Mouse (Mus musculus) c-Kit-negative CD71-positive TER-119-positive erythroid progenitor cells, embryonic 14.5 days (primary cell): ENCODE measurements around the gene Rin1.

Experiments used
- DNase-seq: peaks from one replicate; pipeline ENCODE4 v3.0.0-alpha.2; 2013; ENCODE audit warnings: low read depth, low spot score

Gene Rin1

DNA sequence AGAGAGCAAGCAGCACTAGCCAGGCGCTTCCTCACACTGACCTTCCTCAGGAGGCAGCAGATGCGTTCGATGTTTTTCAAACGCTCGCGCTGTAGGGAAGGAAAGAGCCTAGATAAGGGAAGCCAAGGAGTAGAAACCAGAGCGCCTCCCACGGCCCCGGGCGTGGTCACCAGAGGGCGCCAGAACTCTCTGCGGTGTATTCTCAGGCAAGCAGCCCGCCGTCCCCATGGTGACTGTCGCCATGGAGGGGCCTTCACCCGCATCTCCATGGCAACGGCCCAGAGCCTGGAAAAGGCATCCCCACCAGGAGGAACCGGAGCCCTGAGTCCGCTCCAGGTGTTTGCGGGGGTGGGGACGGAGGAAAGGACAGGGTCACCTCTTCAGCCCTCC, 44.0 kb downstream of the Rin1 start:
- DNase-seq: no peak

- no peak for DNase-seq
These were observed 44.6 kb downstream of the Rin1 start for GRCm38 (mm10) chr19:5094746-5095417.

DNA sequence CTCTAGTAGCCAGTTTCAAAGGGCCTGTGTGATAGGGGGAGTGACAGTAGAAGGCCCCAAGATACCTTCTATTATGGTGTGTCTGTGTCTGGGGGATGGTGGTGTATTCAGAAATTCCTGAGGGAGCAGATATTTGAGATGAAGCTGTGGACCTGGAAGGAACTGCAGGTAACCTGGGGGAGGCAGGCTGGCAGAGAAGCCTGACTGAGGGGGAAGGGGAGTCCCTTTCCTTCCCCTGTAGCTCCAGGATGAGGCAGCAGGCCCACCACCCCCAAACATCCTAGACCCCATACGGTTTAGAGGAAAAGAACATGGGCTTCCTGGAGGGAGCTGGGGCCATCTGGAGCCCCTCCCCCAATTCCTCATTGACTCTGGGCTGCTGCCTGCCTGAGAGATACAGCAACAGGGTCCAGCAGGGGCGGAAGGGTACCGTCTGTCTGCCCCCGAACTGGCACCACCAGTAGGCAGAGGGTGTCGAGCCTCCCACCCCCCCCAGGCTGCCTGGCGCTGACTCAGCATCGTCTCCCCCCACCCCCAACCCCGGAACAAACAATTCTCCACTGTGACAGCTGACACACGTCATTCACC, 45.7 kb downstream of the Rin1 start:
- no peak for DNase-seq

DNA sequence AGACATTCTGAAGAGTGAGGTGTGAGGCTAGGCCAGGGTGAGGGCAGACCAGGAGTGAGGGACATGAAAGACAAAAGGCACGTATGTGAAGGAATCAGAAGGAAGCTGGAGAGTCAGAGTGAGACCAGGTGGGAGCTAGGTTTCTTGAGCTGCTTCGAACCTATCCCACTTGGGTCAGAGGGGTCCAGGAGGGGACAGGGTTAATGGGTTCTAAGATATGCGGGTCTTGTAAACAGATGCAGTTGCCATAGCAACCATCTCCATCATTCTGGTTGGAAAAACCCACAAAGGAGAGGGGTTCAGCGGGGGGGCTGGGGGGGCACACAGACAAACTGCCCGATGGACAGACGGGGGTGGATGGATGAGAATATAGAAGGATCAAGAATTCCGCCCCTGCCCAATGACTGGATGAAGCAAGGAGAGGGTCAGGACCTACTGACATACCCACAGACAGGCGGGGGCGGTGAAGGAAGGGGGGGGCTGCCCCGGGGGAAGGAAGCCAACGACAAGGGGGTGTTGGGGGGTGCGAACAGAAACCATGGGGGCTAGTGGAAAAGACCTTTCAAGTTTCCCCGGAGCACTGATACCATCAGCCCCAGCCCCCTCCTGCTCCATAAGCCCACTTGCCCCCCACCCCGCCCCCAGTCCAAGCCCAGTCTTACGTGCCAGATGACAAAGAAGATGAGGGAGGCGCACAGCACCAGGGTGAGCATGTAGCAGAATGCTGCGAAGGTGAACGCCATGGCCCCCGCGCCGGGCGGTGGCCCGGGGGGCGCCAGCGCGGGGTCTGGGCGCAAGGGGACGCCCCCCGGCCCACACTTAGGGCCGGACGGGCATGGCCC, 47.5 kb downstream of the Rin1 start:
- DNase-seq: no peak

- no peak for DNase-seq
These were observed 48.3 kb downstream of the Rin1 start, which contains the start of gene Cnih2 for GRCm38 (mm10) chr19:5098363-5099143. Gene Cnih2 (minus strand): TSS chr19:5098521.

GRCm38 (mm10) chr19:5106074-5106473, 55.8 kb downstream of the Rin1 start:
- DNase-seq: no peak
